Mouse (Mus musculus): ENCODE measurements around the gene Skp1a.

DNA sequence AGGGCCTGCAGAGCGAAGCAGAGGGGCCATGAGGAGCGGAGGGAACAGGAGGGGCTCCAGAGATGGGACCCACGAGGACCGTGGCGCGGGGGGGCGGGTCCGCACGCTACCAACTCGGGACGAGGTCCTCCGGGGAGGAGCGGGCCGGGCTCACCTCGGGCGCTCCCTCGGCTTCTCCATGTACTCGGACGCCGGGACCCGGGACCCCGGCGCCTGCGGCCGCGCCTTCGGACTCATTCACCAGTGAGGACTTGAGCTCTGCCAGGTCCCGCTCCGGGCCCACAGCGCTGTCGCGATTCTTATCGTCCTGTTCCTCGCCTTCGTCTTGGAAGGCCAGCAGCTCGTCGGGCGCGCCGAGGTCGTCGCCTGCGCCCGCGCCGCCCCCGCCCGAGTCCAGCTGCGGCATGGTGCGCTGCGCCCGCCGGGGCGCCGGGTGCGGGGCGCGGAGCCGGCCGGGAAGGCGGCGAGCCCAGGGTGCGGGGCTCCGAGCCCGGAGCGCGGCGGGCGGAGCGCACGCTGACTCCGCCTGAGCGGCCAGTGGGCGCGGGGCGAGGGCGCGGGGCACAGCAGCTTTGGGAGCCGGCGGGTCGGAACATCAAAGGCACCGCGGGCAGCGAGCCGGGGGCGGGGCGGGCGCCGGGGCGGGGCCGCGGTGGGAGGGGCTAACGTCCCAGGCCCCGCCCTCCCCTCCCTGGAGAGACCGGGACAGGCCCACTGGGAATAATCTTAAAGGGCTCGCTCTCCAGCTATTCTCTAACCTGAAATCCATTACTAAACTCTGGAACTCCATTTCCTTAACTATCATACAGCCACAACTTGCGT, 51.2 kb downstream of the Skp1a start, which contains the start of gene Tcf7:
- TF ChIP-seq RAD21 (IDR thresholded peaks at IDR 0.05; ENCODE audit: low read depth, low read length): no peak
- no peak for TF ChIP-seq TCF12 (IDR thresholded peaks at IDR 0.05; ENCODE audit: low read depth, low read length)
- no peak for TF ChIP-seq EP300 (IDR thresholded peaks at IDR 0.05; ENCODE audit: low read depth in 1 of 2, low read length in 2 of 2)
- TF ChIP-seq CTCF (IDR thresholded peaks at IDR 0.05 in 2 of 3, conservative IDR thresholded peaks at IDR 0.05 in 1 of 3; ENCODE audit: control insufficient read depth in 1 of 3, insufficient read depth in 1 of 3, low read depth in 2 of 3, low read length in 3 of 3, poor library complexity in 1 of 3, severe bottlenecking in 1 of 3): no peak
- no peak for TF ChIP-seq NRF1 (IDR thresholded peaks at IDR 0.05; ENCODE audit: insufficient read depth, low read depth, low read length, poor library complexity, severe bottlenecking)
- no peak for TF ChIP-seq ZC3H11A (IDR thresholded peaks at IDR 0.05; ENCODE audit: low read depth, low read length)
- TF ChIP-seq UBTF (IDR thresholded peaks at IDR 0.05; ENCODE audit: borderline replicate concordance, insufficient read depth, low read depth, low read length): no peak
- no peak for TF ChIP-seq POLR2A (IDR thresholded peaks at IDR 0.05; ENCODE audit: control insufficient read depth in 1 of 2, insufficient read depth in 1 of 2, low read depth in 1 of 2, low read length in 2 of 2, poor library complexity in 1 of 2)
- no peak for TF ChIP-seq BHLHE40 (IDR thresholded peaks at IDR 0.05; ENCODE audit: borderline replicate concordance, low read depth, low read length)
- no peak for TF ChIP-seq ETS1 (IDR thresholded peaks at IDR 0.05; ENCODE audit: low read depth, low read length)
- TF ChIP-seq MAX (IDR thresholded peaks at IDR 0.05; ENCODE audit: low read length): no peak
- no peak for TF ChIP-seq MYC (IDR thresholded peaks at IDR 0.05; ENCODE audit: low read depth, low read length)
